Mouse (Mus musculus) heart, postnatal 0 days (tissue): ENCODE data around the gene Zscan2. TPM values are rescaled to one million over a fixed set of nuclear protein-coding genes. Genes with fewer than 3 reads are reported as not detected.

ENCODE experiments used
- ATAC-seq: fragments of 200-750 bp; cut with Nextera tagmentation; 2 replicates; pipeline ENCODE4 v1.8.0; 2017; ENCODE audit warnings: low read depth, moderate number of reproducible peaks, moderate library complexity; ENCODE audit not compliant: insufficient read depth
- DNase-seq: peaks from one replicate; pipeline ENCODE4 v3.0.0-alpha.2; 2016; ENCODE audit warnings: low spot score
- H3K27ac ChIP-seq: fragments of 300-500 bp; sonication (generic); 2 replicates; pipeline ENCODE4 v1.5.1; 2014; ENCODE audit warnings: low read depth, mild to moderate bottlenecking
- H3K27me3 ChIP-seq: fragments of 300-500 bp; sonication (generic); 2 replicates; pipeline ENCODE4 v1.6.1; 2014; ENCODE audit warnings: low read length, mixed read lengths; ENCODE audit not compliant: control insufficient read depth, insufficient read depth
- H3K36me3 ChIP-seq: fragments of 300-500 bp; sonication (generic); replicated peaks from 2 replicates; pipeline ENCODE4 v1.6.1; 2014; ENCODE audit warnings: low read length, mixed read lengths; ENCODE audit not compliant: control insufficient read depth, insufficient read depth
- H3K4me1 ChIP-seq: fragments of 300-500 bp; sonication (generic); 2 replicates; pipeline ENCODE4 v1.6.1; 2014; ENCODE audit warnings: antibody characterized with exemption; ENCODE audit not compliant: control insufficient read depth, insufficient read depth
- H3K4me2 ChIP-seq: fragments of 300-500 bp; sonication (generic); 2 replicates; pipeline ENCODE4 v1.6.1; 2014; ENCODE audit warnings: low read depth, mild to moderate bottlenecking, low read length, moderate library complexity
- H3K4me3 ChIP-seq: fragments of 300-500 bp; sonication (generic); 2 replicates; pipeline ENCODE4 v1.5.1; 2014; ENCODE audit warnings: low read depth, low read length
- H3K9ac ChIP-seq: fragments of 300-500 bp; sonication (generic); replicated peaks from 2 replicates; pipeline ENCODE4 v1.6.1; 2014; ENCODE audit warnings: low read depth, low read length, mixed read lengths
- H3K9me3 ChIP-seq: fragments of 300-500 bp; sonication (generic); replicated peaks from 2 replicates; pipeline ENCODE4 v1.6.1; 2016; ENCODE audit warnings: low read length; ENCODE audit not compliant: control insufficient read depth
- CTCF ChIP-seq: IDR thresholded peaks from 2 replicates; pipeline ENCODE4 v1.5.1; 2016; ENCODE audit warnings: antibody characterized with exemption, control low read depth, low read depth
- EP300 ChIP-seq: IDR thresholded peaks from 2 replicates; pipeline ENCODE4 v1.6.1; 2016; ENCODE audit warnings: antibody characterized with exemption, low read depth
- WGBS: fragments of 180-500 bp; shearing (Covaris S2); extraction: QIAGEN DNeasy Blood & Tissue Kit; methylation state at CpG from one replicate; pipeline ENCODE4 v1.1.7; 2014; 5-methylcytosine and 5-hydroxymethylcytosine counted together
- polyA plus RNA-seq: library from polyadenylated mRNA; unstranded; fragments of >200 nt; fragmentation: Nextera tagmentation; extraction: Ambion mirVana; gene quantifications from 2 replicates; pipeline ENCODE4 v1.2.1, GENCODE M21; 2015
- total RNA-seq: library from RNA; depleted of rRNA; stranded (reverse); fragments of >200 nt; gene quantifications from 2 replicates; pipeline ENCODE4 v1.2.3, GENCODE M21; 2014; ENCODE audit warnings: low replicate concordance

Gene Zscan2
- total and polyA plus RNA-seq, 2 experiments from 2014 or later = 1.3 to 3.7 TPM

- no peak for ATAC-seq
- H3K36me3 ChIP-seq = no peaks in the 10 kb centered on the region
- no peak for TF ChIP-seq CTCF
- no peak for TF ChIP-seq EP300
These were observed 26.8 kb upstream of the Zscan2 start for GRCm38 (mm10) chr7:80833651-80834532.

GRCm38 (mm10) chr7:80835984-80836652, 24.6 kb upstream of the Zscan2 start:
- Histone ChIP-seq H3K9me3 (no peaks in the 10 kb centered on the region), H3K4me3 (no peak overlapping the region), H3K36me3 (no peaks in the 10 kb centered on the region), H3K9ac (no peak overlapping the region), H3K27ac (peak overlapping the region; percentile 43; the same call in 1 of the 2 replicates), H3K4me1 (peaks cover 6% of the 10 kb centered on the region; the same call in 1 of the 2 replicates), H3K27me3 (no peaks in the 10 kb centered on the region), H3K4me2 (no peak overlapping the region)
- ATAC-seq (no peak), DNase-seq (no peak)
- WGBS = 62% methylated on average over 4 of the region's 4 CpGs
- no peak for TF ChIP-seq EP300

More at GRCm38 (mm10) chr7:80833651-80834532, 26.8 kb upstream of the Zscan2 start:
- Histone ChIP-seq H3K4me3 (no peak overlapping the region), H3K27me3 (no peaks in the 10 kb centered on the region), H3K4me1 (peaks cover 6% of the 10 kb centered on the region; the same call in 1 of the 2 replicates), H3K4me2 (no peak overlapping the region), H3K9me3 (no peaks in the 10 kb centered on the region), H3K9ac (no peak overlapping the region), H3K27ac (no peak overlapping the region)
- DNase-seq = no peak
- 42% methylated on average over 11 of the region's 12 CpGs for WGBS

GRCm38 (mm10) chr7:80837736-80838135, 23.0 kb upstream of the Zscan2 start:
- Histone ChIP-seq H3K27me3 (no peaks in the 10 kb centered on the region), H3K4me2 (no peak overlapping the region), H3K36me3 (no peaks in the 10 kb centered on the region), H3K27ac (no peak overlapping the region), H3K4me1 (no peaks in the 10 kb centered on the region), H3K4me3 (no peak overlapping the region), H3K9me3 (no peaks in the 10 kb centered on the region), H3K9ac (no peak overlapping the region)
- 27% methylated on average over 9 of the region's 9 CpGs for WGBS
- TF ChIP-seq EP300 (no peak), CTCF (no peak)
- DNase-seq = peak; percentile 46
- ATAC-seq = no peak

GRCm38 (mm10) chr7:80838247-80838646, 22.5 kb upstream of the Zscan2 start:
- TF ChIP-seq CTCF (no peak), EP300 (no peak)
- no peak overlapping the region for H3K4me3 ChIP-seq
- ATAC-seq = no peak
- no peaks in the 10 kb centered on the region for H3K9me3 ChIP-seq
- H3K4me1 ChIP-seq = no peaks in the 10 kb centered on the region
- WGBS = 52% methylated on average over 7 of the region's 7 CpGs
- H3K4me2 ChIP-seq = no peak overlapping the region
- H3K9ac ChIP-seq = no peak overlapping the region
- H3K27ac ChIP-seq = no peak overlapping the region
- H3K27me3 ChIP-seq = no peaks in the 10 kb centered on the region
- DNase-seq = no peak
- H3K36me3 ChIP-seq = no peaks in the 10 kb centered on the region

GRCm38 (mm10) chr7:80839755-80840154, 21.0 kb upstream of the Zscan2 start:
- H3K27me3 ChIP-seq = no peaks in the 10 kb centered on the region
- no peak overlapping the region for H3K27ac ChIP-seq
- no peak overlapping the region for H3K4me2 ChIP-seq
- H3K36me3 ChIP-seq = no peaks in the 10 kb centered on the region
- H3K9me3 ChIP-seq = no peaks in the 10 kb centered on the region
- no peak for ATAC-seq
- H3K4me1 ChIP-seq = no peaks in the 10 kb centered on the region
- H3K9ac ChIP-seq = no peak overlapping the region
- H3K4me3 ChIP-seq = no peak overlapping the region
- TF ChIP-seq CTCF = no peak
- no peak for TF ChIP-seq EP300
- DNase-seq = no peak
